Mouse (Mus musculus) heart, adult 2 months (tissue): ENCODE results near the gene Enpp1. TPM values are rescaled to one million over a fixed set of nuclear protein-coding genes. Genes with fewer than 3 reads are reported as not detected.

ENCODE experiments used
- DNase-seq, 2 experiments: peaks; one replicate each; pipeline ENCODE4 v3.0.0; 2021
- H3K27ac ChIP-seq: fragments of 200-600 bp; 2 replicates; pipeline ENCODE4 v1.8.1; 2022
- H3K27me3 ChIP-seq: fragments of 200-500 bp; 2 replicates; pipeline ENCODE4 v1.6.1; 2012; ENCODE audit warnings: mild to moderate bottlenecking, low read length, inconsistent platforms, mixed read lengths; ENCODE audit not compliant: control insufficient read depth, insufficient read depth
- H3K36me3 ChIP-seq: fragments of 200-500 bp; 2 replicates; pipeline ENCODE4 v1.6.1; 2012; ENCODE audit warnings: low read length, inconsistent platforms; ENCODE audit not compliant: control insufficient read depth, insufficient read depth
- H3K4me1 ChIP-seq: fragments of 200-500 bp; 2 replicates; pipeline ENCODE4 v1.6.1; 2011; ENCODE audit warnings: low read length; ENCODE audit not compliant: control insufficient read depth, insufficient read depth
- H3K4me3 ChIP-seq: fragments of 200-600 bp; 2 replicates; pipeline ENCODE4 v1.8.1; 2022
- H3K79me2 ChIP-seq: fragments of 200-500 bp; replicated peaks from 2 replicates; pipeline ENCODE4 v1.6.1; 2012; ENCODE audit warnings: mild to moderate bottlenecking, inconsistent platforms, low read length, moderate library complexity, mixed read lengths; ENCODE audit not compliant: control insufficient read depth, insufficient read depth
- H3K9ac ChIP-seq: fragments of 200-500 bp; 2 replicates; pipeline ENCODE4 v1.6.1; 2012; ENCODE audit warnings: low read depth, mild to moderate bottlenecking, control low read depth, inconsistent platforms, low read length, mixed read lengths
- CTCF ChIP-seq: fragments of 200-600 bp; IDR thresholded peaks from 2 replicates; pipeline ENCODE4 v1.8.1; 2022; ENCODE audit warnings: antibody characterized with exemption, mild to moderate bottlenecking, moderate library complexity
- EP300 ChIP-seq: fragments of 200-500 bp; IDR thresholded peaks from 2 replicates; pipeline ENCODE4 v1.6.1; 2011; ENCODE audit warnings: low read depth, low read length, control low read depth; ENCODE audit not compliant: insufficient read depth
- POLR2A ChIP-seq: fragments of 200-500 bp; IDR thresholded peaks from 2 replicates; pipeline ENCODE4 v1.6.1; 2011; ENCODE audit warnings: mild to moderate bottlenecking, low read depth, low read length, control low read depth; ENCODE audit not compliant: insufficient read depth
- WGBS: fragments of 180-500 bp; shearing (Covaris S2); methylation state at CpG from one replicate; pipeline ENCODE4 v1.1.7; 2018; 5-methylcytosine and 5-hydroxymethylcytosine counted together
- intact Hi-C: fragments of 180-260 bp; cut with DNase I; formaldehyde crosslinking; loops from one replicate; pipeline ENCODE4 v1.15.1; 2025
- polyA plus RNA-seq: library from polyadenylated mRNA; depleted of rRNA; stranded (reverse); fragments of >200 nt; gene quantifications from 2 replicates; pipeline ENCODE4 v1.2.3, GENCODE M21; 2012
- total RNA-seq, 2 experiments: library from RNA; stranded (reverse); gene quantifications; 2 replicates each; pipeline ENCODE4 v1.2.3; 2021

Enpp1 gene
- total and polyA plus RNA-seq, 3 experiments: 2.1 to 6.5 (median 5.8) TPM

DNA sequence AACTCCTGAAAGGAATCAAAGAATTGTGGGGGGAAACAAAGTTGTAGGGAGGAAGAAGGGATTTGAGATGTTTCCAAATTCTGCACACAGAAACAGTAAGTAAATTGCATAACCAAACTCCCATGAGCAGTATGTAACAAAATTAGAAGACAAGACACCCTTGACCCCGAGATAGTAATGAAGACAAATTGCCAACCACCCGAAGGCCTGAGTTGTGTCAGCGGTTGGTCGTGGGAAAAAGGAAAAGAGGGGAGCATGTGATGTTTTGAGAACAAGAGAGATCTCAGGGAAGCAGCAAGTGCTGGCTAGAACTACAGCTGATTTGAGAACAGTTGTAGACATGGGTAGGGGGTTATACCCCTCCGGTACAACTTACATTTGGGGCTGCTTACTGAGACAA lies 112.2 kb downstream of the Enpp1 start:
- intact Hi-C loops: no loop called here
- 50% methylated on average over 5 of the region's 5 CpGs for WGBS

DNA sequence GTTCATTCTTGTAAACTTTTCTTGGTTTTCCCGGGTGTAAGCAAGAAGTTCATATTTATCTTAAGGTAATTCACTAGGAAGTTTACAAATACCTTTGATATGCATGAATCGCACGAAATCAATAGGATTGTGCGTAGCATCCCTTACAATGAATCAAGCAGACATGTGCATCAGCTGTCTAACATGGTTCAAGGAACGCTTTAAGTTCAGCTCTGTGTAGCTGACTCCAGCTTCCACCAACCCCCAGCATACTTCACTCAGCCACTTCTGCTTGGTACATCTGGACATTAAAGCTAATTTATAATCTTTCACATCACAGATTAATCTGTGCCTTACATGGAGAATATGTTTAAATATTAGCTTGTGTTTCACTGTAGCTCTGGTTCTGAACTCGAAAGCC lies 113.3 kb downstream of the Enpp1 start:
- Histone ChIP-seq H3K27ac (peak overlapping the region; percentile 9), H3K9ac (no peak overlapping the region), H3K36me3 (peaks cover 15% of the 10 kb centered on the region)

More for the DNA sequence above, 112.2 kb downstream of the Enpp1 start:
- Histone ChIP-seq H3K36me3 (peaks cover 11% of the 10 kb centered on the region), H3K27me3 (no peaks in the 10 kb centered on the region), H3K4me1 (peaks cover 6% of the 10 kb centered on the region; the same call in 1 of the 2 replicates), H3K79me2 (no peaks in the 10 kb centered on the region), H3K9ac (no peak overlapping the region), H3K4me3 (no peak overlapping the region), H3K27ac (peak overlapping the region; percentile 53)
- peak in 1 of 2 experiments; percentile 31 for DNase-seq
- TF ChIP-seq EP300: no peak
- no peak for TF ChIP-seq CTCF

DNA sequence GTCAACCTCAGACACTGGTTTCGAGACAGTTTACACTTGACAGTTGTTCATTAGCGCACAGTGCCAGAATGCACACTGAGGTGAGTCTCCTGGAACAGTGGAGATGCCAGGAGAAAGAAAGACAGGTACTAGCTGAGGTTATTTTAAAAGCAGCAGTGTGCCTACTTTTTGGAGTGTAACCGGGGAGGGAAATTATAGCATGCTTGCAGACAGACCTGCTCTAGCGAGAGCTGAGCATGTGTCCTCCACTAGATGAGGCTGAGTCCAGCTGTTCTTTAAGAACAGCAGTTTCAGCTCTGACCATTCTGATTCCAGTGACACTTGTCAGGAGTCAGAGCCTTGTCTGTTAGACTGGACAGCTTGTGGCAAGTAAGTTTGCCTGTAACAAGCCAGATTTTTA lies 114.2 kb downstream of the Enpp1 start:
- WGBS: 67% methylated on average over 4 of the region's 4 CpGs
- intact Hi-C loops: no loop called here

More for the DNA sequence above, 113.3 kb downstream of the Enpp1 start:
- TF ChIP-seq CTCF: no peak
- no peak for TF ChIP-seq POLR2A
- no peak for TF ChIP-seq EP300
- Histone ChIP-seq H3K27me3 (no peaks in the 10 kb centered on the region), H3K4me3 (no peak overlapping the region), H3K79me2 (no peaks in the 10 kb centered on the region), H3K4me1 (peaks cover 6% of the 10 kb centered on the region; the same call in 1 of the 2 replicates)
- WGBS: 89% methylated on average over 6 of the region's 6 CpGs
- intact Hi-C loops: no loop called here
- no peak for DNase-seq

DNA sequence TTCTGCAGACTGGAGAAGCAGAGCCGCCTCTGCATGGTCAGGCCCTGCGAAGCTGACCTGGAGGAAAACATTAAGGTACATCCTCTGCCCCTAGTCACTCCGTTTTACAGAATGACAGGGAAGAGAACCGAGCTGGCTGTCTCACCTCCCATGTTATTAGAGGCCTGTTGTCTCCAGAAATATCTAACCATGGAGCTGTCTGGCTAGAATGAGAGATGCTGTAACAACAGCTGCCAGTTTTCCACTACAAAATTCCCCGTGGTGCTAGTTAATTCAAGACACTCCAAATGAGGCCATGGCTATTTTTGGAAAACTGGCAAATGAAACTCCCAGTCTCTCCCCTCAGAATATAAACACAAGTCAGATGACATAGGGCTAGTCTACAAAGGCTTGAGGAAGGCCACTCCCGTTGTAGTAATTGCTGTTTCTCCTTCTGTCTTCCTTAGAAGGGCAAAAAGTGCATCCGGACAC lies 115.1 kb downstream of the Enpp1 start:
- Histone ChIP-seq H3K4me1 (peaks cover 12% of the 10 kb centered on the region), H3K9ac (peak overlapping the region; percentile 85), H3K27me3 (no peaks in the 10 kb centered on the region), H3K4me3 (peak overlapping the region; percentile 63), H3K36me3 (peaks cover 16% of the 10 kb centered on the region), H3K79me2 (no peaks in the 10 kb centered on the region), H3K27ac (peak overlapping the region; percentile 95)
- 23% methylated on average over 7 of the region's 7 CpGs for WGBS
- no peak for TF ChIP-seq EP300
- peak in 1 of 2 experiments; percentile 63 for DNase-seq
- intact Hi-C loops: no loop called here

More for the DNA sequence above, 114.2 kb downstream of the Enpp1 start:
- H3K79me2 ChIP-seq: no peaks in the 10 kb centered on the region
- H3K9ac ChIP-seq: peak overlapping the region; percentile 47
- H3K27ac ChIP-seq: peak overlapping the region; percentile 95
- peaks cover 8% of the 10 kb centered on the region for H3K4me1 ChIP-seq
- H3K36me3 ChIP-seq: peaks cover 15% of the 10 kb centered on the region
- TF ChIP-seq POLR2A (peak; percentile 35; the same call in 1 of the 2 replicates), CTCF (no peak)
- DNase-seq: no peak
- no peaks in the 10 kb centered on the region for H3K27me3 ChIP-seq
- peak overlapping the region; percentile 63 for H3K4me3 ChIP-seq

DNA sequence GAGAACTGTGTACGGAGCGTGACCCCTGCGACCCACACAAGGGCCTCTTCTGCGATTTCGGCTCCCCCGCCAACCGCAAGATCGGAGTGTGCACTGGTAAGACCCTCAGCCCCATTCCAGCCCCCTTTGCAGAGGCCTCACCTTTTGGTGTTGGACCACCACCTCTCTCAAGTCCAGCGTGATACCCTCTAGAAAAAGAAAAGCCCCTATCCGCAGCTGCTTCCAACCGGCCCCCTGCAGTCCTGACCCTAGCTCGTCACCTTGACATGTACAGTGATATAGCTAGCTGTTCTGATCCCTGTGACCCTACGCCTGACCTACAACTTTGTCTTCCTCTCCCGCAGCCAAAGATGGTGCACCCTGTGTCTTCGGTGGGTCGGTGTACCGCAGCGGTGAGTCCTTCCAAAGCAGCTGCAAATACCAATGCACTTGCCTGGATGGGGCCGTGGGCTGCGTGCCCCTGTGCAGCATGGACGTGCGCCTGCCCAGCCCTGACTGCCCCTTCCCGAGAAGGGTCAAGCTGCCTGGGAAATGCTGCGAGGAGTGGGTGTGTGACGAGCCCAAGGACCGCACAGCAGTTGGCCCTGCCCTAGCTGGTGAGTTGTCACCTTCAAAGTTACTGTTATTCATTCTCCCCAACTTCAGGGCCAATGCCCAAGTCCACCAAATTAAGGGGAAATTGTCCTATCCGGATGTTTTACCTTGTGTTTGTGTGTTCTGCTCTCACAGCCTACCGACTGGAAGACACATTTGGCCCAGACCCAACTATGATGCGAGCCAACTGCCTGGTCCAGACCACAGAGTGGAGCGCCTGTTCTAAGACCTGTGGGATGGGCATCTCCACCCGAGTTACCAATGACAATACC lies 115.7 kb downstream of the Enpp1 start:
- TF ChIP-seq EP300: no peak
- TF ChIP-seq CTCF: no peak
- TF ChIP-seq POLR2A: no peak
- no peaks in the 10 kb centered on the region for H3K79me2 ChIP-seq

More for the DNA sequence above, 115.7 kb downstream of the Enpp1 start:
- H3K27ac ChIP-seq: peak overlapping the region; percentile 95
- peaks cover 19% of the 10 kb centered on the region for H3K36me3 ChIP-seq
- intact Hi-C loops: no loop called here
- DNase-seq: peak; percentile 67 to 71
- H3K9ac ChIP-seq: peak overlapping the region; percentile 85
- H3K27me3 ChIP-seq: no peaks in the 10 kb centered on the region
- H3K4me1 ChIP-seq: peaks cover 12% of the 10 kb centered on the region
- WGBS: 12% methylated on average over 31 of the region's 31 CpGs
- H3K4me3 ChIP-seq: peak overlapping the region; percentile 63
